Mouse (Mus musculus) CD4-positive, CD25-positive, alpha-beta regulatory T cell, adult 2 months (primary cell): ENCODE measurements around the gene Slc13a2.

Source experiments
- DNase-seq: peaks from one replicate; pipeline ENCODE4 v3.0.0-alpha.2; 2012; ENCODE audit warnings: low read depth, low spot score

Gene Slc13a2

DNA sequence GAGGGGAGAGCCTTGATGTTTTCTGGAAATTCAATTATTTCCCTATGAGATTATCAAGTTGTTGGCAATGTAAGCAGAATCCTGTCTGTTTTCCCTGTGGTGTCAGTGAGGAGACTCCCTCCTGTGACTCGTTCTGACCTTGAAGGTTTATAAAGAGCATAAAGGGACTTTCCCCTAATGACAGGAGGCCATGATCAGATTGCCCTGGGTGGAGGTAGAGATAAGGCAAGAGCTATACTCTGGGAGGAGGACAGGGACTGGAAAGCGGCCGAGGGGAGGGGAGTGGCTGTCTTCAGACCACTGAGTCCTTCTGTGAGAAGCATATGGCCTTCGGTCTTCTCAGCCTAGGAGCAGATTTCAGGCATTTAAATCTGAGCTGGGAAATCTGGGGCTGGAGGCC lies 12.0 kb upstream of the Slc13a2 start:
- no peak for DNase-seq

DNA sequence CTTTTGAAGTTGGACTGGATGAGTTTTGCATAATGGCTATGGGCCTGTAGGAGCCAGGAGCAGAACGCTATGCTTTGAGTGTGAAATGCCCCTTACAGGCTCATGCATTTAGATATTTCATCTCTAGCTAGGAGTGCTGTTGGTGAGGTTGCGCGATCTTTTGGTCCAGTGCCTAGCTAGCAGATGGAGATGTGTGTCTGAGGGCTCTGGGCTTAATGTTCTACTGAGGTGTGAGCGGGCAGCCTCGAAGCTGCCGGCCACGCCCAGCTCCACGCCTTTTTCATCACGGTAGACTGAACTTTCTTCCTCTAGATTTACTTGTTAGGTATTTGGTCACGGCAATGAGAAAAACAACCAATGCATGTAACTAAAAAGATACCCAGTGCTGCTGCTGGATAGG lies 9.2 kb upstream of the Slc13a2 start:
- DNase-seq = no peak

DNA sequence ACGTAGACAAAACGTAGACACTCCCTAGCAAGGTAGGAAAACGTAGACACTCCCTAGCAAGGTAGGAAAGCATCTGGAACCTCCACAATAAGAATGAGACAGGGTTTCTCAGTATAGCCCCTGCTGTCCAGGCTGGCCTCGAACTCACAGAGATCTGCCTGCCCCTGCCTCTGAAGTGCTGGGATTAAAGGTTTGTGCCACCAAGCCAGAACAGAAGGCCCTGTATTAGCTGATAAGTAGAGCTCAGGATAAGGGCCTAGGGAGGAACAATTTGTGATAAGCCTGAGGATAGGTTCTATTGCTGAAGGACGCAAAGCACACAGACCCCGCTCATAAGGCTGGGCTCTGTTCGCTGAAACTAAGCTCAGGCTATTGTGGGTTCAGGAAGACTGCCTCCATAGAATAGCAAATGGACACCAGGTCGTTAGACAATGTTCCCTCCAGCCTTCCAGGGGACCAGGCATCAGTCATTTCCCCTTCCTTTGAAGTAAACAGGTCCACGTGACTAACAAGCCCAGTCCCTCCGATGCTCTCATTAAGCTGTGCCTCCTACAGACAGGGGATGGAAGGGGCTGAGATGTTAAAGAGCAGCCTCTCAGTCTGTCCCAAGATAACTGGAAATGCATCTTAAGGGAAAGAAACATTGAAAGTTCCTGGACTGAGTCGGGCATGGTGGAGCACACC lies 8.3 kb upstream of the Slc13a2 start:
- DNase-seq = no peak

DNA sequence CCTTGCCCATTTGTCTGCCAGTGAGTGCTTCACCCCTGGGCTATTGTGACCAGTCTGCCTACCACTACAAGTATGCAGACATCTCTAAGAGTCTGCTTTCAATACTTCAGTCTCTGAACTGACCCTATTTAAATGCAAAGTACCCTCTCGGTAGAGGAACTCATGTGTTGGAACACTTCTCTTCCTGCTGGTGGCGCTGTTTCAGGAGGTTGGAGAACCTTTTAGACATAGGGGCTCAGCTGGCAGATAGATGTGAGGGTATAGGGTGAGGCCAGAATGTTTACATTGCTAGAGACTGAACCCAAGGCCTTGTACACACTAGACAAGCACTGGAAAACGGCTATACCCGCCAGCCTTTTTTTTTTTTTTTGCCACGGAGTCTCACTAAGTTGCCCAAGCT lies 6.3 kb upstream of the Slc13a2 start:
- DNase-seq = no peak

DNA sequence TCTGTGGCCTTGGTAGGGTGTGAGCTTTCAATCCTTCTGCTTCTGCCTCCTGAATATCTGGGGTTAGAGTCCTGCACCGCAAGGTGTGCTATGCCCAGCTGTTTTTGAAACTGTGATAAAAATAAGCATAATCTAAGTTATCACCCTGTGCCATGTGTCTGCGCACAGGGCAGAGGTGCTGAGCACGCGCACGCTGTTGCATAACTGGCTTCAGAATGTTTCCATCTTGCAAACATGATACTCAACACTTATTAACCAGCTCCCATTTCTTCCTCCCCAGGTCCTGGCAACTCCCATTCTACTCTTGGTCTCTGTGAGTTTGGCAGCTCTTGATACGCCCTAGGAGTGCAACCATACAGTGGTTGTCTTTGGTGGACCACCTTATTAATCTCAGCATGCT lies 5.6 kb upstream of the Slc13a2 start:
- DNase-seq = no peak

DNA sequence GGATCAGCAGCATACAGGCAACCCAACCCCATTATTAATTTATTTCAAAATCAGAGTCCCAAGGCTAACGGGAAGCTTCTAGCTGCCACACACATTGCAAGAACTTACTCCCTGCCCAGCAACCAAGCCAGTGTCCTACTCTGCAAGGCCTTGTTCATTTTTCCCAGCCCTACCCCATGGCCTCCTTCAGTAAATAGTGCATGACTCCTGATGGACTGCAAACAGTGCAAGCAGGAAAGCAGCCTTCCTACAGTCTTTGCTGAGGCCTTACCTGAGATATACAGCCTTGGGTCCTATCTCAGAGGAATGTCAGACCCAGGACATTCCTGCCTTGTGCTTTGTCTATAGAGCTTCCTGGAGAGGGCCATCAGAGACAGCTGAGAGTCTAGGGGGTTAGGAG lies 3.6 kb upstream of the Slc13a2 start:
- no peak for DNase-seq

DNA sequence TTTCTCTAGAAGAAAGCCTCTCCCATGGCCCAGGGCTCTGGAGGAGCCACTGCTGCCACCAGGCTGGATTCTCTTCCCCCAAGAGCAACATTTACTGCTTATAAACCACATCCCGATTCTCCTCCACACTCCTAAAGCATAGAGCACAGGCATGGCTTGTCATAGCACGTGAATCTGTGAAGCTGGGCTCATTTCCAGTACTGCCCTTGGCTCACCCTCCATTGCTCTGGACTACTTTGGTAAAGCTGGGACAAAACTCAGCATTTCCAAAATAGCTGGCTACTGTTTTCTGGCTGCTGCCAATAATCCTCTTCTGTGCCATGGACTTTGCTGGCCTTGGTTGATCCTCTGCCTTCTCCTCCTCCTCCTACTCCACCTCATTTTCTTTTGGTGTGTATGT lies 2.3 kb upstream of the Slc13a2 start:
- DNase-seq = no peak

DNA sequence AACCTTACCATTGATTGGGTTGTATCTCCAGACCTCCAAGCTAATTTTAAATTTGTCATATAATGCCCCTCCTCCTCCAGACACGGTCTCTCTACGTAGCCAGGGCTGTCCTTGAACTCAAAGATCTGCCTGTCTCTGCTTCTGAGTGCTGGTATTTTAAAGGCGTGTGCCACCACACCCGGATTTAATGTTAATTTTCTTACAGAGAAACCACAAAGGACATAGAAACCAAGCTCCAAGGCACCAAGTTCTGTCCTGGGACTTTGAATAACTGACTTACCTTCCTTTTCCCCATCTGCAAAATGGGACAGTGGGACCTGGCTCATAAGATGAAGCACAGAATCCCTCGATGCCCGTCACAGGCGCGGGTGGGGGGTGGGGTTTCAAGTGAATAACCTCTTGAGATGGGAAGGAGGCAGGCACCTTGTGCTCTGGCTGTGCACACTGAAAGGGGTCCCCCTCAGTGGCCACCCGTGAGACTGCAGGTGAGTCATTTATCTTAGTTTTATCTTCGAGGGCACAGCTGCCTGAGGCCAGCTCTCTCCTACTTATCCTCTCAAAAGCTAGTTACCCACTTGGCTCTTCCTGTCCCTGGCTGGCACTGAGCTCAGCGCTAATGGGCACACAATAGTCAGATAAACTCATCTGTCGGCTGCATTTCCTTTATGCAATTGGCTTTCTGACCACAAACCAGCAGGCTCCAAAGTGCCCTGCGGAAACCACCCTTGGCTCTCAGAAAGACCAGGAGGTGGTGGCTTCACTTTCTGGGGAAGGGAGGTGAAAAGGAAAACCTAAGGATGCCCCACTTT lies 612 bp downstream of the Slc13a2 start:
- DNase-seq = no peak

DNA sequence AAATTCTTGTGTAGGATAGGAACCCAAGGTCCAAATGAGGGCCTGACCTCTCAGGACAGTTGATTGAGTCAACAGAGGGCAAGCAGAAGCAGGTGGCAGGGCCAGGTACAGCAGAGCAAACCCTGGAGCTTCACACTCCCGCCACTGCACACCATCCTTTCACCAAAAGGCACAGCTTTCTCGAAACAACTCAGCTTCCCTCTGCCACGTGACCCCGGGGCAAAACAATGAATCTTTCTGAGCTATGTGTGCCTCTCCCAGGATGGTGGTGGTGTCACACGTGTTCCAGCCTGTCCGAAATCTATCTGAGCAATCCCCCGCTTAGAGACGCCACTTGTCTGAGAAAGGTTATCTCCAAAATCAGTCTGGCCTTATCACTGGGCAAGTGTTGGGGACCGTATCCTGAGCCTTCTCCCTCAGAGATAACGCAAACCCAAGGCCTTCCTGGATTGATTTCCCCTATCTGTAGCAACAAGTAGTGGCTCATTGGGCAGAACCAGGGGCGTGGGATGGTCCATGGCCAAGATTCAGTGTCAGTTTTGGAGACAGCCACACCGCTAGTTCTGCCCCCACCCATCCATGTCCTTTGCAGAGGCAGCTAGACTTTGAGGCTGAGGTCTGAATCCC lies 1.6 kb downstream of the Slc13a2 start:
- no peak for DNase-seq

DNA sequence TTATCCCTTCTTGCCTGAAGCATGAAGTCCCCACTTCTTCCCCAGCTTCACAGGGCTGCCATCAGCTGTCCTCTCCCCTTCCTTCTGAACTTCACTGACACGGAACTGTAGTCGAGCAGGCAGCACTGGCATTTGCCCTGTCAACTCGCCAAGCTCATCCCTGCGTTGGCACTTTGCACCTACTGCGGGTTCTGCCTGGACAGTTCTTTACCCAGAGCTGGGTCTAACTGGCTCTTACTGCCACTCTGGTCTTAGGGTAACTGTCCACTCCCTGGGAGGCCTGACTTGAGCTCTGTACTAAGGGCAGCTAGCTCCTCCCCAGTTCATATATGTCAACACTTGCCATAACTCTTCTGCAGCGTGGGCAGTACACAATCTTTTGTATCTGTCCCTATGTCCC lies 5.2 kb downstream of the Slc13a2 start:
- no peak for DNase-seq

DNA sequence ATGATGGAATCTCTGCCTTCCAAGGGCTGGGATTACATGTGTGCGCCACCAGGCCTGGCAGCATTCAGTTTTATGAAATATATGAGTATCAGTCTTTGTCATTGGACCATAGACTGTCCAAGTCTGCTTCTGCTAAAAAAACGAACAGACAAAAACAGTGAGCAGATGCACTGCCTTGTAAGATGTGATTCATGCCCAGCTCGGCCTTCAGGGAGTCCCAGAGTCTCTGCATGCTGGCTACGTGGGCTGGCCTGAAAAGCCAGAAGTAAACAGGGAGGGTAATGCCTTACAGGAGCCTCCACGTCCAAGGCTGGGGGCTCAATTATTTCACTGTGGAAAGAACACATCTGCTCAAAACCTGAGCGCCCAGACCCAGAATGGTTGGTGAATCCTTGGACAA lies 9.2 kb downstream of the Slc13a2 start:
- DNase-seq = no peak

DNA sequence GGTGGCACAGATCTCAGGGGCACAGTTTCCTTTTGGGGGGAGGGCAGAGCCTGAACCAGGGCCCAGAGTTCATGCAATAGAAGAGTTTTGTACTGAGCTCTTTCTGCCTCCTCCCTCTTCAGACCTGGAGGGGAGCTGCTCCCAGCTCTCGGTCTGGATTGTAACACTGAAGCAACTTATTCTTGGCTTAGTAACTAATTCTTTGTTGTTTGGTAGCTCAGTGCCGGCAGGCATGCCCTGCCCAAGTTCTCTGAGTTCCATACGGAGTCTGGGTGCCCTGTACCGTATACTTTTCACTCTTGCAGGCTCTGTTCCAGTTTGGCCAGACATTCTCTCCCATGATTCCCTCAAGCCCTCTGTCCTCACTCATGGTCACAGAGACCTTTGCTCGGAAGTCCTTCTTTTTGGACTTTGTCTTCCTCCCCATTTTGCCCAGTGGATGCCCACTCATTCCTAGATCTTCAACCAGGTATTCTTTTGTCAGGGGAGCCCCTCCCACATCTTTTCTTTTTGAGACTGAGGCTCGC lies 9.6 kb downstream of the Slc13a2 start:
- DNase-seq = no peak

DNA sequence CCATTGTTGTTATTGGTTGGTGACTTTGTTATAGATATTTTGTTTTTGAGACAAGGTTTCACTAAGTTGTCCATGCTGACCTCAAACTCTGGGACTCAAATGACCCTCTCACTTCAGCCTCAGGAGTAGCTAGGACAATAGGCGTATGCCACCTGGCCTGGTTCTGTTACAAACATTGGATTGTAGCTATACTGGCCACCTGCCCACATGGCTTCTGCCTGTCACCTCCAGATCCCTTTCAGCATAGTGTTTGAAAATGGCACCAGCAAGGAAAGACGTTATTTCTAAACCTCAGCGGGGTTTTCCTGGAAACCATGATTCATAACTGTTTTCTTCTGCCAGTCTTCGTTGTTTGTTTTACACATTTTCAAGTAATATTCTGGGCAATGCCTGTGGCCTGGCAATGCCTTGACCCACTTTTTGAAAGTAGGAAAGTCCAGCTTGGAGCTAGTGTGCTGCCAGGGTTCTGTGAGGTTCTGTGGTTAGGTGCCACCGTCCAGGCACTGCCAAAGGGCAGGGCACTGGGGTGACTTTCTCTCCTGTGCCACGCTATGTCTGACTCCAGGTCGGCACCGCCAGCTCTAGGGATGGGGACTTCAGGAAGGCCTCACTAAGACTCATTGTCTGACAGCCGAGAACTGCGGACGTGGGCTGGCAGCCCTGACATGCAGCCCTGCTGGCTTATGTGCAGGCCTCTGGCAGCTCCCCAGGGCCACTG lies 10.3 kb downstream of the Slc13a2 start:
- DNase-seq = no peak

DNA sequence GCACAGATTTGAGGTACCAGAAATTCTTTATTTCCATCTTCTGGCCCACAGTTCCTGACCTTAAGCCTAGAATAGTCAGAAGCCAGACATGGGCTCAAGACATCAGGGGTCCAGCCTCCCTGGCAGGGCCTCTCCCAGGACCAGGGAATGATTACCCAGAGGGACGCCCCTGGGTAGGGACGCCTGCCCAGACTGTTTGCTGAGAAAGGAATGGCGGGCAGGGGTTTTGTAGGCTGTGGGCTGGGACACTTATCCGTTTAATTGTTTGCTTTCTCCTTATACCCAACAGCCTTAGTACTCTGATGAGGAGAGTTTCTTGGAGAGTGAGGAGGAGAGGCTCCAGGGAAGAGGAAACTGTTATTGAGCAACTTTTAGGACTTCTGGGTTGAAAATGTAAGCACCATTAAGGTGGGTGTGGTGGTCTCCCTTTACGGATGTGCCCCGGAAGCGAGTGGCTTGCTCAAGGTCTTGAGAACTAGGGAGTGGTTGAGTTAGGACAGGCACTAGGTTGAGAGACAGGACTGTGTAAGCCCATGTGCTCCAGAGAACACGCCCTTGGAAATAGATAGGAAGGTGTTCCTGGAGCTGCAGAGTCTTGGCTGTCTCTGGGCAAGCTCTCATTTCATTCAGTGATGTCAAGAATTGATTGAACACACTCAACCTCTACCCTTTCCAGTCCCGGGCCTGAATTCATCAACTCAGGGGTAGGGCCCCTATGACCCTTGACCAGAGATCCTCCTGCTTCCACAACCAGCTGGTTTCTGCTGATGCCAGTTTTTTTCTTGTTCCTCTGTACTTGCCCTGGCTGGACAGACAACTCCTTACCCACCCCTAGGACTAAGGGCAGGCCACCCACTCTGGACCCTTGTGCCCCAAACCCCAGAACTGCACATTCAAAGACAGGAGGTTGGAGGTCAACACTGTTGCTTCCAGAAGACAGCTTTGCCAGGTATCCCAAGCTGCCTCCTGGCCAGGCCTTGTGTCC lies 13.5 kb downstream of the Slc13a2 start:
- DNase-seq = no peak

DNA sequence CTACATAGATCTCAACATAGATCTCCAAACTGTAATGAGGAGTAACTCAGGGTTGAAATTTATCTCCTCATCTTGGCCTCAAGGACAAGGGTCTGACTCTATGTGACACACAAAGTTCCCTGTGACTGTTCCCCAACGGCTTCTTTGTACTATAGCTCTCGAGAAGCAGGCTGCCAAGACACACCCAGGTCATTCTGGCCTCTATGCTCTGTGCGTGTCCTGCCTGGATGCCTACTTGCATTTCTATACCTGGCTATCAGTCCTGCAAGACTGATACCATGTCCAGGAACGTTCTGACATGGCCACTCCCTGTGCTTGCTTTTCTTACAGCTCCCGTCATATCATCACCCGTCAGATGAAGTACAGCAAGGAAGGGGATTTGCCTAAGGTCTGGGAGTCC lies 20.0 kb downstream of the Slc13a2 start:
- no peak for DNase-seq

DNA sequence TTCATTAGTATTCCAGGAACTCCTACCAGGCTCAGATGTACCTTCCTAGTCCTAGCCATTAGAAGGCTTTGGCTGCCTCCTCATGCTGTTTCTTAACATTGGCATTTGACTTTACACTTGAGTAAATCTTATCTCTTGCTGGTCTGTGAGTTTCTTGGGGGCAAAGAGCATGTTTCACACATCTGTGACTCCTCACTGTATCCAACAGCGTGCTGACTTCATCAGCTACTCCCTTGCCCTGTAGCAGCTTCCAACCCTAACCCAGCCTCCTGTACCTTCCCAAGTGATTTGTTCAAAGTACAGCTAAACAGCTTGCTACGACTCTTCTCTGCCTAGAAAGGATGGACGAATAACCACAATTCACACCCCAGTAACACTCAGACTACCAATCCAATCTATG lies 20.5 kb downstream of the Slc13a2 start:
- DNase-seq = no peak

DNA sequence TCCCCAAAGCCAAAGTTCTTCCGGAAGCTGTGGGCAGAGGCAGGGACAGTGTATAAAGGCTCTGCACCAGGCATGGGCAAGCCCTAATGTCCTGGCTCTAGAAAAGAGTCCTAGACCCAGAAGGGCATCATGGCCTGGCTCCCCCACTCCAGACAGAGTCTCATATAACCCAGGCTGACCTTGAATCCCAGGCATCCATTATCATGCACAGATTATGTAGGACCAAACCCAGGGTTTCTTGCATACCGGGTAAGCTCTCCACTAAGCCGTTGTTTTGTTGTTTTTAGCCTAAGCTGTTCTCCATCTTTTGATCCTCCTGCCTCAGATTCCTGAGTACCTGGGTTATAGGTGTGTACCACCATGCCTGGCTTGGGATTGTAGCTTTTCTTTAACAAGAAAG lies 21.1 kb downstream of the Slc13a2 start:
- DNase-seq = no peak

DNA sequence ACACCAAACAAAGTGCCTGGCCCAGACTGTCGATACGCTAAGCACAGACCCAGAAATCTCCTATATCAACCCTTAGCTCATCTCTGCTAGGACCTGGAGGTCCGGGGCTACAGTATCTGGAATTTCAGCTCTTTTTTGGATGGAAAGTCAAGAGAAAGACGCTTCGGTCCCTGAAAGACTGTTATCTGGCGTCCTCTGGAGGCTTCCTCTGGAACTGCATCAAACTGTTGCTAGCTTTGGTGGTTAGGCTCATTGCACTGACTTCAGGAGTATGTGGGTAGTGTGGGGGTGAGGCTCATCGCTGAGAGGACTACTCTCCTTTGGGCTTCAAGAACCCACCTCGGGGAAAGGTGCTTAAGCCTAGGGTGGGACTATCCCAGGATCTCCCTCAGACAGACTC lies 22.3 kb downstream of the Slc13a2 start:
- peak; percentile 68 for DNase-seq

DNA sequence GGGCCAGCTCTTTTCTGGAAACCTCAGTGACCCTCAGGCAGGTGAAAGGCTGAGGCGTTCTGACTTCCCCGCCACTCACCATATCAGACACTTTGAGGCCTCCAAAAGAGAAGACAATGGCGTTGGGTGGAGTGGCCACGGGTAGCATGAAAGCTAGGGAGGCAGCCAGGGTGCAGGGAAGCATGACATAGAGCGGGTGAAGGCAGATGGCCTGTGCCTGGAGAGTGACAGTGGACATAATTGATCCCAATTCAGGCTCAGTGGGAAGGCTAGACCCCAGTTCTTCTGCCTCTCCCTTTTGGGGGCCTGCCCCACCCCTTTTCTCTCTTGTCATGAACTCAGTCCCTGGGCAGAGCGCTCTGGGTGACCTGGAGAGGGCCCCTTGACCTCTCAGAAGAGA lies 23.8 kb downstream of the Slc13a2 start:
- DNase-seq = no peak

DNA sequence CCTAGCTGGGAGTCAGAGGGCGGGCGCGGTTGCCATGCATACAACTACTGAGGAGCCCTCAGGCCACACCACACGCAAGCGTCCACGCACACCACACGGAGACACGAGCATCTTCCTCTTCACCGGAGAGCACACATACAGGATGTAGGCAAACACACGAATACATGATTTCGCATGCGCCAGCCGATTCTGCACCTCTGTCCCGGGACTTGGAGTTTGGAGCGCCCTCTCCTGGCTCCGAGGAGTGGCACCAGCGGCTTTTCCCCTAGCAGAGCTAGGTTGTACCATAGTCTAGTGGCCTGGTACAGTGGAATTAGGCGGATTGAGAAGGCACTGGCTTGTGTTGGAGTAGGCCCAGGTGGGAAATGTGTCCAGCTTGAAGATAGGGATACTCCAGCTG lies 24.6 kb downstream of the Slc13a2 start:
- peak; percentile 83 for DNase-seq

DNA sequence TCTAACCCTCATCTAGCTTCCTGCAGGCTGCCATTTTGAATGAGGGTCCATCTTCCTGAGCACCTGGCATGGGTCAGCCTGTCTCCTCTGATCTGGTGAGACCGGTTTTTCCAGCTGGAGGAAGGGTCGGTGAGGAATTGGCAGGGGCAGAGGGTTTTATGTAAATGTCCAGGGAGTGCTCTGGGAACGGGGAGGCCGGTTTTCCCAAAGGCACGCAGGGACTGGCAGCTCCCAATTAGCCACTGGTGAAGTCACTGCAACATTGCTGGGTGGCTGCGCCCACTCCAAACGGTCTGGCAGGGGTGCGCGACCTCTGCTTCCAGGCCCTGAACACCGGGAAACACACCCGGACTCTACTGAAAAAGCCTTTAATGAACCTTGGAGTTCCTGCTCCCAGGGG lies 25.1 kb downstream of the Slc13a2 start:
- DNase-seq = no peak
